Mouse (Mus musculus) lung, embryonic 14.5 days (tissue): ENCODE measurements at regions not wholly inside any gene's neighbourhood (a gene's known extent, or its start where the extent isn't known, plus 50 kb on each side); places are given as distances from the start of the nearest gene placed in this dataset.

Experiments used
- ATAC-seq: fragments of 200-750 bp; cut with Nextera tagmentation; 2 replicates; pipeline ENCODE4 v1.8.0; 2017; ENCODE audit warnings: mild to moderate bottlenecking, moderate TSS enrichment, moderate library complexity; ENCODE audit not compliant: insufficient read depth
- DNase-seq: peaks from one replicate; pipeline ENCODE4 v3.0.0-alpha.2; 2015
- H3K27ac ChIP-seq: fragments of 300-500 bp; sonication (generic); 2 replicates; pipeline ENCODE4 v1.5.1; 2014; ENCODE audit warnings: low read depth, mild to moderate bottlenecking, moderate library complexity
- H3K27me3 ChIP-seq: fragments of 300-500 bp; sonication (generic); 2 replicates; pipeline ENCODE4 v1.6.1; 2014; ENCODE audit warnings: low read length, control low read depth; ENCODE audit not compliant: insufficient read depth
- H3K36me3 ChIP-seq: fragments of 300-500 bp; sonication (generic); 2 replicates; pipeline ENCODE4 v1.6.1; 2014; ENCODE audit warnings: control low read depth; ENCODE audit not compliant: insufficient read depth
- H3K4me1 ChIP-seq: fragments of 300-500 bp; sonication (generic); 2 replicates; pipeline ENCODE4 v1.6.1; 2014; ENCODE audit warnings: antibody characterized with exemption, control low read depth; ENCODE audit not compliant: insufficient read depth
- H3K4me2 ChIP-seq: fragments of 300-500 bp; sonication (generic); 2 replicates; pipeline ENCODE4 v1.6.1; 2014; ENCODE audit warnings: mild to moderate bottlenecking
- H3K4me3 ChIP-seq: fragments of 300-500 bp; sonication (generic); 2 replicates; pipeline ENCODE4 v1.5.1; 2014; ENCODE audit warnings: low read depth, low read length
- H3K9ac ChIP-seq: fragments of 300-500 bp; sonication (generic); 2 replicates; pipeline ENCODE4 v1.6.1; 2014
- H3K9me3 ChIP-seq: fragments of 300-500 bp; sonication (generic); 2 replicates; pipeline ENCODE4 v1.6.1; 2016; ENCODE audit warnings: low read depth, low read length, control low read depth
- CTCF ChIP-seq: IDR thresholded peaks from 2 replicates; pipeline ENCODE4 v1.5.1; 2016; ENCODE audit warnings: antibody characterized with exemption, low read depth
- WGBS: fragments of 180-500 bp; shearing (Covaris S2); extraction: QIAGEN DNeasy Blood & Tissue Kit; methylation state at CpG from one replicate; pipeline ENCODE4 v1.1.7; 2014; 5-methylcytosine and 5-hydroxymethylcytosine counted together

- no peak for DNase-seq
- Histone ChIP-seq H3K9me3 (no peaks in the 10 kb centered on the region), H3K36me3 (no peaks in the 10 kb centered on the region), H3K27ac (no peak overlapping the region), H3K27me3 (no peaks in the 10 kb centered on the region), H3K4me2 (no peak overlapping the region), H3K9ac (no peak overlapping the region), H3K4me1 (no peaks in the 10 kb centered on the region), H3K4me3 (no peak overlapping the region)
- 47% methylated on average over 3 of the region's 3 CpGs for WGBS
- no peak for TF ChIP-seq CTCF
- ATAC-seq = no peak
Measured at GRCm38 (mm10) chr4:89518027-89518426, 161.2 kb upstream of the Dmrta1 start.

DNA sequence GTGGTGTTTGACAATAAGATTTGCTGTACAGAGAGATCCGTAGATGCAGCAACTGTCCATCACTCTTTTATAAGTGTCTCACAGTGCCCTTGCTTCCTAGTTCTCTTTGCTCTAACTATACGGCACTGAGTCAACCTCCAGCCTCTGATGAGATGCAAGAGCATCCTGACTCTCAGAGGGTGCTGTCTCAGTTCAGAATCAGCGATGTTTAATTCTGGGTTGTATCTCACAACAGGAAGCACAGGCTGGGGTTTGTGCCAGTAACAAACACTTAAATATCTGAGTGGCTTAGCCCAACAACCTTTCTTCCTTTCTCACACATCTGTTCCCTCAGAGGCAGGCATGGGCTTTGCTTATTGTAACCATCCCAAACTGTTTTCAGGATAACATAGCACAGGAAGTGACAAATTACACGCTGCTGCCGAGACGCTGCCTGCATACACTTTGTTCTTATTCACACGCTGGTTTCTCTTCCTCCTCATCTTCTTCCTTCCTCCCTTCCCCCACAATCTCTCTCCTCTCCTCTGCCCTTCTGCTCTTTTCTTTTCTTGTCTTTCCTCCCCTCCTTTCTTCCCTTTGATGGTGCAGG is 163.3 kb upstream of the Dmrta1 start:
- no peak for TF ChIP-seq CTCF
- Histone ChIP-seq H3K4me2 (no peak overlapping the region), H3K27me3 (no peaks in the 10 kb centered on the region), H3K9me3 (no peaks in the 10 kb centered on the region), H3K36me3 (no peaks in the 10 kb centered on the region), H3K4me3 (no peak overlapping the region), H3K27ac (no peak overlapping the region), H3K4me1 (no peaks in the 10 kb centered on the region), H3K9ac (no peak overlapping the region)
- no peak for DNase-seq
- 33% methylated on average over 7 of the region's 7 CpGs for WGBS
- ATAC-seq = no peak

- Histone ChIP-seq H3K27me3 (no peaks in the 10 kb centered on the region), H3K9me3 (no peaks in the 10 kb centered on the region), H3K4me3 (no peak overlapping the region), H3K36me3 (no peaks in the 10 kb centered on the region), H3K4me1 (no peaks in the 10 kb centered on the region), H3K9ac (no peak overlapping the region), H3K4me2 (no peak overlapping the region), H3K27ac (no peak overlapping the region)
- ATAC-seq (no peak), DNase-seq (no peak)
- WGBS = 78% methylated on average over 7 of the region's 7 CpGs
- TF ChIP-seq CTCF = no peak
Measured at GRCm38 (mm10) chr4:89514981-89515380, 164.3 kb upstream of the Dmrta1 start.

DNA sequence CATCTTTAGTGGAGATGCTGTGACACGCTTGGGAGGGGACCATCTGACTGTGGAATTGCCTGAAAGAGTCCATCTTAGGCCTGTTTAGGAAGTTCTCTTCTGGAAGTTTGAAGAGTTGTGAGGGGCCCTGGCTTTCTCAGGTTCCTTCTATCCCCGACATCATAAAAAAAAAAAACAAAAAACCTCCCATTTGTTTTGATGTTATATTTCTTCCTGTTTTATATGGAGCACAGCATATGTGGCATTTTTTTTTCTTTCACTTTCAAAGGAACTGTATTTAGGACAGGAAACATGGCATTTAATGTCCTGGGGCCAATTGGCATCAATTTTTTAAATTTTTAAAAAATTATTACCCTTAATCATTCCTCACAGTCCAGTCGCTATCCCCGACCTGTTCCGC is 168.6 kb upstream of the Dmrta1 start:
- no peaks in the 10 kb centered on the region for H3K36me3 ChIP-seq
- H3K9ac ChIP-seq = no peak overlapping the region
- no peak for DNase-seq
- H3K9me3 ChIP-seq = no peaks in the 10 kb centered on the region
- no peaks in the 10 kb centered on the region for H3K4me1 ChIP-seq
- TF ChIP-seq CTCF = no peak
- no peak for ATAC-seq
- H3K27ac ChIP-seq = no peak overlapping the region
- no peaks in the 10 kb centered on the region for H3K27me3 ChIP-seq
- WGBS = 76% methylated on average over 5 of the region's 5 CpGs
- no peak overlapping the region for H3K4me3 ChIP-seq
- H3K4me2 ChIP-seq = no peak overlapping the region

- no peak overlapping the region for H3K4me2 ChIP-seq
- no peaks in the 10 kb centered on the region for H3K36me3 ChIP-seq
- TF ChIP-seq CTCF = no peak
- H3K27ac ChIP-seq = no peak overlapping the region
- no peaks in the 10 kb centered on the region for H3K9me3 ChIP-seq
- no peaks in the 10 kb centered on the region for H3K4me1 ChIP-seq
- DNase-seq = no peak
- WGBS = 67% methylated on average over 13 of the region's 13 CpGs
- no peak overlapping the region for H3K9ac ChIP-seq
- no peak for ATAC-seq
- H3K4me3 ChIP-seq = no peak overlapping the region
- H3K27me3 ChIP-seq = no peaks in the 10 kb centered on the region
Measured at GRCm38 (mm10) chr4:89509655-89510391, 169.4 kb upstream of the Dmrta1 start.

- Histone ChIP-seq H3K4me2 (no peak overlapping the region), H3K9me3 (no peaks in the 10 kb centered on the region), H3K4me1 (no peaks in the 10 kb centered on the region), H3K36me3 (no peaks in the 10 kb centered on the region), H3K27me3 (no peaks in the 10 kb centered on the region), H3K9ac (no peak overlapping the region), H3K4me3 (no peak overlapping the region), H3K27ac (no peak overlapping the region)
- TF ChIP-seq CTCF = no peak
- DNase-seq = no peak
- WGBS = 25% methylated on average over 6 of the region's 6 CpGs
- no peak for ATAC-seq
Measured at GRCm38 (mm10) chr4:89508103-89508763, 171.0 kb upstream of the Dmrta1 start.

- no peaks in the 10 kb centered on the region for H3K9me3 ChIP-seq
- no peaks in the 10 kb centered on the region for H3K27me3 ChIP-seq
- H3K4me1 ChIP-seq = no peaks in the 10 kb centered on the region
- H3K9ac ChIP-seq = no peak overlapping the region
- H3K4me2 ChIP-seq = no peak overlapping the region
- H3K36me3 ChIP-seq = no peaks in the 10 kb centered on the region
- 10% methylated on average over 6 of the region's 6 CpGs for WGBS
- ATAC-seq = no peak
- no peak overlapping the region for H3K4me3 ChIP-seq
- no peak for DNase-seq
- H3K27ac ChIP-seq = no peak overlapping the region
- TF ChIP-seq CTCF = no peak
Measured at GRCm38 (mm10) chr4:89505368-89505819, 173.8 kb upstream of the Dmrta1 start.
